Mouse (Mus musculus): ENCODE measurements around the gene Slc25a11. TPM values are rescaled to one million over a fixed set of nuclear protein-coding genes. Genes with fewer than 3 reads are reported as not detected.

Gene Slc25a11
- total and polyA plus RNA-seq, 2 experiments = 109 to 118 TPM

- WGBS = 92% methylated on average over 9 of the region's 9 CpGs
- TF ChIP-seq CTCF (IDR thresholded peaks at IDR 0.05; ENCODE audit: low read depth, low read length) (no peak), POLR2A (IDR thresholded peaks at IDR 0.05; ENCODE audit: extremely low read depth, insufficient read depth, low read length) (no peak)
- Histone ChIP-seq H3K27ac (replicated peaks; ENCODE audit: insufficient read depth, low read depth, low read length) (no peak overlapping the region), H3K36me3 (ENCODE audit: control insufficient read depth, insufficient read depth, low read length) (peaks cover 4% of the 10 kb centered on the region; the same call in 1 of the 2 replicates), H3K79me2 (ENCODE audit: control insufficient read depth, insufficient read depth, low read length) (no peaks in the 10 kb centered on the region), H3K9ac (ENCODE audit: low read depth, low read length) (no peak overlapping the region), H3K4me3 (ENCODE audit: insufficient read depth, low read depth, low read length) (no peak overlapping the region), H3K4me1 (ENCODE audit: control insufficient read depth, insufficient read depth, low read length) (peaks cover 10% of the 10 kb centered on the region), H3K27me3 (ENCODE audit: control insufficient read depth, insufficient read depth, low read length) (no peaks in the 10 kb centered on the region)
- no peak for DNase-seq (ENCODE audit: extremely low read depth, low read depth, low spot score)
Measured at GRCm38 (mm10) chr11:70598451-70598953, 48.8 kb downstream of the Slc25a11 start.

- no peaks in the 10 kb centered on the region for H3K27me3 ChIP-seq (ENCODE audit: control insufficient read depth, insufficient read depth, low read length)
- no peak for TF ChIP-seq POLR2A (IDR thresholded peaks at IDR 0.05; ENCODE audit: extremely low read depth, insufficient read depth, low read length)
- TF ChIP-seq CTCF (IDR thresholded peaks at IDR 0.05; ENCODE audit: low read depth, low read length) = no peak
- H3K4me1 ChIP-seq (ENCODE audit: control insufficient read depth, insufficient read depth, low read length) = peaks cover 10% of the 10 kb centered on the region
- no peak overlapping the region for H3K4me3 ChIP-seq (ENCODE audit: insufficient read depth, low read depth, low read length)
- no peaks in the 10 kb centered on the region for H3K79me2 ChIP-seq (ENCODE audit: control insufficient read depth, insufficient read depth, low read length)
- peaks cover 4% of the 10 kb centered on the region; the same call in 1 of the 2 replicates for H3K36me3 ChIP-seq (ENCODE audit: control insufficient read depth, insufficient read depth, low read length)
- no peak for DNase-seq (ENCODE audit: extremely low read depth, low read depth, low spot score)
- H3K27ac ChIP-seq (replicated peaks; ENCODE audit: insufficient read depth, low read depth, low read length) = no peak overlapping the region
- WGBS = 89% methylated on average over 6 of the region's 6 CpGs
- no peak overlapping the region for H3K9ac ChIP-seq (ENCODE audit: low read depth, low read length)
Measured at GRCm38 (mm10) chr11:70597301-70597700, 50.0 kb downstream of the Slc25a11 start.

- no peak for DNase-seq (ENCODE audit: extremely low read depth, low read depth, low spot score)
- H3K36me3 ChIP-seq (ENCODE audit: control insufficient read depth, insufficient read depth, low read length) = peaks cover 4% of the 10 kb centered on the region; the same call in 1 of the 2 replicates
Measured at GRCm38 (mm10) chr11:70596094-70596493, 51.2 kb downstream of the Slc25a11 start.

GRCm38 (mm10) chr11:70595638-70596037 lies 51.6 kb downstream of the Slc25a11 start:
- Histone ChIP-seq H3K4me3 (ENCODE audit: insufficient read depth, low read depth, low read length) (no peak overlapping the region), H3K79me2 (ENCODE audit: control insufficient read depth, insufficient read depth, low read length) (peaks cover 7% of the 10 kb centered on the region; the same call in 1 of the 2 replicates), H3K9ac (ENCODE audit: low read depth, low read length) (no peak overlapping the region), H3K36me3 (ENCODE audit: control insufficient read depth, insufficient read depth, low read length) (peaks cover 4% of the 10 kb centered on the region; the same call in 1 of the 2 replicates), H3K4me1 (ENCODE audit: control insufficient read depth, insufficient read depth, low read length) (peaks cover 13% of the 10 kb centered on the region), H3K27ac (replicated peaks; ENCODE audit: insufficient read depth, low read depth, low read length) (peak overlapping the region; percentile 63), H3K27me3 (ENCODE audit: control insufficient read depth, insufficient read depth, low read length) (no peaks in the 10 kb centered on the region)
- WGBS = 36% methylated on average over 2 of the region's 2 CpGs
- TF ChIP-seq CTCF (IDR thresholded peaks at IDR 0.05; ENCODE audit: low read depth, low read length) = no peak
- no peak for TF ChIP-seq POLR2A (IDR thresholded peaks at IDR 0.05; ENCODE audit: extremely low read depth, insufficient read depth, low read length)
- peak; percentile 41 for DNase-seq (ENCODE audit: extremely low read depth, low read depth, low spot score)

More at GRCm38 (mm10) chr11:70596094-70596493, 51.2 kb downstream of the Slc25a11 start:
- no peak overlapping the region for H3K4me3 ChIP-seq (ENCODE audit: insufficient read depth, low read depth, low read length)
- H3K27ac ChIP-seq (replicated peaks; ENCODE audit: insufficient read depth, low read depth, low read length) = peak overlapping the region; percentile 63
- peaks cover 13% of the 10 kb centered on the region for H3K4me1 ChIP-seq (ENCODE audit: control insufficient read depth, insufficient read depth, low read length)
- H3K9ac ChIP-seq (ENCODE audit: low read depth, low read length) = no peak overlapping the region
- WGBS = 69% methylated on average over 4 of the region's 4 CpGs
- H3K79me2 ChIP-seq (ENCODE audit: control insufficient read depth, insufficient read depth, low read length) = 0 out of 2 replicates have a peak, but pooled peaks cover 5% of the 10 kb centered on the region
- TF ChIP-seq CTCF (IDR thresholded peaks at IDR 0.05; ENCODE audit: low read depth, low read length) = no peak
- no peaks in the 10 kb centered on the region for H3K27me3 ChIP-seq (ENCODE audit: control insufficient read depth, insufficient read depth, low read length)

GRCm38 (mm10) chr11:70594253-70594989 lies 52.9 kb downstream of the Slc25a11 start:
- Histone ChIP-seq H3K4me3 (ENCODE audit: insufficient read depth, low read depth, low read length) (no peak overlapping the region), H3K9ac (ENCODE audit: low read depth, low read length) (peak overlapping the region; percentile 18; the same call in 1 of the 2 replicates), H3K79me2 (ENCODE audit: control insufficient read depth, insufficient read depth, low read length) (peaks cover 12% of the 10 kb centered on the region; the same call in 1 of the 2 replicates), H3K27me3 (ENCODE audit: control insufficient read depth, insufficient read depth, low read length) (no peaks in the 10 kb centered on the region), H3K27ac (replicated peaks; ENCODE audit: insufficient read depth, low read depth, low read length) (peak overlapping the region; percentile 69), H3K4me1 (ENCODE audit: control insufficient read depth, insufficient read depth, low read length) (peaks cover 13% of the 10 kb centered on the region), H3K36me3 (ENCODE audit: control insufficient read depth, insufficient read depth, low read length) (peaks cover 4% of the 10 kb centered on the region; the same call in 1 of the 2 replicates)
- TF ChIP-seq CTCF (IDR thresholded peaks at IDR 0.05; ENCODE audit: low read depth, low read length) = no peak
- no peak for TF ChIP-seq POLR2A (IDR thresholded peaks at IDR 0.05; ENCODE audit: extremely low read depth, insufficient read depth, low read length)
- DNase-seq (ENCODE audit: extremely low read depth, low read depth, low spot score) = no peak
- 80% methylated on average over 15 of the region's 15 CpGs for WGBS

Other genes starting within 250 kb of the Slc25a11 start
- 3.1 and 3.3 TPM in 2 replicates for gene Pelp1, start 237.4 kb downstream of the Slc25a11 start, total RNA-seq (2014; rRNA removed)
- 7.7 and 7.9 TPM in 2 replicates for gene Pelp1, start 237.4 kb downstream of the Slc25a11 start, polyA plus RNA-seq (2012; rRNA removed)
- 9.5 and 11.5 TPM in 2 replicates for gene Arrb2, start 214.8 kb downstream of the Slc25a11 start, total RNA-seq (2014; rRNA removed)
- 14.7 and 22.2 TPM in 2 replicates for gene Arrb2, start 214.8 kb downstream of the Slc25a11 start, polyA plus RNA-seq (2012; rRNA removed)
- 11.2 and 13.3 TPM in 2 replicates for gene Med11, start 195.6 kb downstream of the Slc25a11 start, total RNA-seq (2014; rRNA removed)
- gene Med11, start 195.6 kb downstream of the Slc25a11 start, polyA plus RNA-seq (2012; rRNA removed) = 9.4 and 10.4 TPM in 2 replicates
- gene Zmynd15, start 188.0 kb downstream of the Slc25a11 start, total RNA-seq (2014; rRNA removed) = 0.74 and 1.5 TPM in 2 replicates
- gene Zmynd15, start 188.0 kb downstream of the Slc25a11 start, polyA plus RNA-seq (2012; rRNA removed) = 2.1 and 4.4 TPM in 2 replicates
- gene Cxcl16, start 187.5 kb downstream of the Slc25a11 start, total RNA-seq (2014; rRNA removed) = 5.7 and 10.2 TPM in 2 replicates
- 7.2 and 10.2 TPM in 2 replicates for gene Cxcl16, start 187.5 kb downstream of the Slc25a11 start, polyA plus RNA-seq (2012; rRNA removed)
- not detected in 2 replicates for gene Tm4sf5, start 142.2 kb downstream of the Slc25a11 start, total RNA-seq (2014; rRNA removed)
- not detected in 2 replicates for gene Tm4sf5, start 142.2 kb downstream of the Slc25a11 start, polyA plus RNA-seq (2012; rRNA removed)
- 3.2 and 3.9 TPM in 2 replicates for gene Vmo1, start 132.9 kb downstream of the Slc25a11 start, total RNA-seq (2014; rRNA removed)
- 5.5 and 7.3 TPM in 2 replicates for gene Vmo1, start 132.9 kb downstream of the Slc25a11 start, polyA plus RNA-seq (2012; rRNA removed)
- gene Gltpd2, start 128.3 kb downstream of the Slc25a11 start, total RNA-seq (2014; rRNA removed) = 74.9 and 91.6 TPM in 2 replicates
- 276 and 320 TPM in 2 replicates for gene Gltpd2, start 128.3 kb downstream of the Slc25a11 start, polyA plus RNA-seq (2012; rRNA removed)
- 291 and 298 TPM in 2 replicates for gene Psmb6, start 122.1 kb downstream of the Slc25a11 start, total RNA-seq (2014; rRNA removed)
- 312 and 336 TPM in 2 replicates for gene Psmb6, start 122.1 kb downstream of the Slc25a11 start, polyA plus RNA-seq (2012; rRNA removed)
- gene Gm40193, start 114.5 kb downstream of the Slc25a11 start, total RNA-seq (2014; rRNA removed) = not detected in 2 replicates
- gene Gm40193, start 114.5 kb downstream of the Slc25a11 start, polyA plus RNA-seq (2012; rRNA removed) = not detected in 2 replicates
- 3.3 and 3.8 TPM in 2 replicates for gene Pld2, start 107.4 kb downstream of the Slc25a11 start, total RNA-seq (2014; rRNA removed)
- gene Pld2, start 107.4 kb downstream of the Slc25a11 start, polyA plus RNA-seq (2012; rRNA removed) = 6.4 and 9.5 TPM in 2 replicates
- 11.0 and 14.4 TPM in 2 replicates for gene Mink1, start 84.6 kb downstream of the Slc25a11 start, total RNA-seq (2014; rRNA removed)
- gene Mink1, start 84.6 kb downstream of the Slc25a11 start, polyA plus RNA-seq (2012; rRNA removed) = 38.4 and 51.4 TPM in 2 replicates
- gene 4930544D05Rik, start 31.6 kb downstream of the Slc25a11 start, total RNA-seq (2014; rRNA removed) = not detected in 2 replicates
- not detected in 2 replicates for gene 4930544D05Rik, start 31.6 kb downstream of the Slc25a11 start, polyA plus RNA-seq (2012; rRNA removed)
- gene Chrne, start 28.3 kb downstream of the Slc25a11 start, total RNA-seq (2014; rRNA removed) = 0.07 and 0.09 TPM in 2 replicates
- 1.1 and 1.3 TPM in 2 replicates for gene Chrne, start 28.3 kb downstream of the Slc25a11 start, polyA plus RNA-seq (2012; rRNA removed)
- gene Gp1ba, start 8.4 kb downstream of the Slc25a11 start, total RNA-seq (2014; rRNA removed) = 0.07 TPM in 1 of 2 replicates, not detected in the other
- 0.09 TPM in 1 of 2 replicates, not detected in the other for gene Gp1ba, start 8.4 kb downstream of the Slc25a11 start, polyA plus RNA-seq (2012; rRNA removed)
- gene Rnf167, start 244 bp downstream of the Slc25a11 start, total RNA-seq (2014; rRNA removed) = 34.3 and 37.7 TPM in 2 replicates
- gene Rnf167, start 244 bp downstream of the Slc25a11 start, polyA plus RNA-seq (2012; rRNA removed) = 68.4 and 75.4 TPM in 2 replicates
- 132 and 210 TPM in 2 replicates for gene Pfn1, start 7.2 kb upstream of the Slc25a11 start, total RNA-seq (2014; rRNA removed)
- 583 and 713 TPM in 2 replicates for gene Pfn1, start 7.2 kb upstream of the Slc25a11 start, polyA plus RNA-seq (2012; rRNA removed)
- 3.0 and 3.3 TPM in 2 replicates for gene Eno3, start 9.7 kb upstream of the Slc25a11 start, total RNA-seq (2014; rRNA removed)
- 4.0 and 4.5 TPM in 2 replicates for gene Eno3, start 9.7 kb upstream of the Slc25a11 start, polyA plus RNA-seq (2012; rRNA removed)
- 29.4 and 31.6 TPM in 2 replicates for gene Spag7, start 21.9 kb upstream of the Slc25a11 start, total RNA-seq (2014; rRNA removed)
- 21.0 and 24.0 TPM in 2 replicates for gene Spag7, start 21.9 kb upstream of the Slc25a11 start, polyA plus RNA-seq (2012; rRNA removed)
- 2.3 and 3.0 TPM in 2 replicates for gene Camta2, start 40.6 kb upstream of the Slc25a11 start, total RNA-seq (2014; rRNA removed)
- 14.7 and 16.9 TPM in 2 replicates for gene Camta2, start 40.6 kb upstream of the Slc25a11 start, polyA plus RNA-seq (2012; rRNA removed)
- 14.1 and 18.4 TPM in 2 replicates for gene Inca1, start 52.7 kb upstream of the Slc25a11 start, total RNA-seq (2014; rRNA removed)
- gene Inca1, start 52.7 kb upstream of the Slc25a11 start, polyA plus RNA-seq (2012; rRNA removed) = 19.5 and 29.9 TPM in 2 replicates
- 50.8 and 60.9 TPM in 2 replicates for gene Kif1c, start 53.1 kb upstream of the Slc25a11 start, total RNA-seq (2014; rRNA removed)
- 75.6 and 93.7 TPM in 2 replicates for gene Kif1c, start 53.1 kb upstream of the Slc25a11 start, polyA plus RNA-seq (2012; rRNA removed)
- gene Zfp3, start 116.7 kb upstream of the Slc25a11 start, total RNA-seq (2014; rRNA removed) = 1.8 and 1.9 TPM in 2 replicates
- 0.47 and 0.87 TPM in 2 replicates for gene Zfp3, start 116.7 kb upstream of the Slc25a11 start, polyA plus RNA-seq (2012; rRNA removed)
- 1.7 and 1.9 TPM in 2 replicates for gene Scimp, start 165.1 kb upstream of the Slc25a11 start, total RNA-seq (2014; rRNA removed)
- 0.93 and 2.0 TPM in 2 replicates for gene Scimp, start 165.1 kb upstream of the Slc25a11 start, polyA plus RNA-seq (2012; rRNA removed)
- gene Rabep1, start 197.3 kb upstream of the Slc25a11 start, total RNA-seq (2014; rRNA removed) = 27.9 and 29.1 TPM in 2 replicates
- 3.3 and 3.5 TPM in 2 replicates for gene Rabep1, start 197.3 kb upstream of the Slc25a11 start, polyA plus RNA-seq (2012; rRNA removed)